Mouse (Mus musculus): Measurements from ENCODE around the gene Nexn.

Nexn gene

GRCm38 (mm10) chr3:152277912-152278311 is 11.8 kb upstream of the Nexn start:
- no peak for DNase-seq

DNA sequence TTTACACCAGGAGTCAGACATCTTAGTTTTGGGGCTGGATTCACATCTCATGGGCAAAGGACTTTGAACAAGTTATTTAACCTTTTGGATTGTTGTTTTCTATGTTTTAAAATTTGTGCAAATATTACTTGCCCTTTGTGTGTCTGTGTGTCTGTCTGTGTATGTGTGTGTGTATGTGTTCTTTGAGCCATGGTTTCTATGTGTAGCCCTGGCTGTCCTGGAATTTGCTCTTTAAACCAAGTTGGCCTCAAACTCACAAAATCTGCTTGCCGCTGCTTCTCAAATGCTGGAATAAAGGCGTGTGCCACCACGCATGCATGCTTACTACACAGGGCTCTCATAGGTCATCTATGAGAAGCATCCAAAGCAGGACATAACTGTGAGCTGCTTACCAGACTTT is 10.8 kb upstream of the Nexn start:
- DNase-seq = no peak

DNA sequence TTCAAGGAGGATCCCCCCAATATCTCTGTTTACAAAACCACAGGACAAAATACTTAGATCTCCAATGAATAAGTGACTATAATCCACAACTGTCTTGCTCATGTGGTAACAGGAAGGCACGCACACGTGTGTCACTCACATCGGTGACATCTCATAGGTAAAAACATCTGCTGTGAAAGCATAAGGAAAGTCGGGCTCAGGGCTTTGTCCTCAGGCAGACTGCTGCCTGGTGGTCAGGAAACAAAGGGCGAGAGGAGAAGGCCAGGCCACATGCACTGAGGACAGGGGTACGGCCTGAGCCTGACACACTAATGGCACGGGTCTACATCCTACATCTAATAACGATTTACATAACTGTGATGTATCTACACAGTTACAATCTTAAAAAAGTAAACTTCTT is 8.9 kb upstream of the Nexn start:
- DNase-seq = no peak

DNA sequence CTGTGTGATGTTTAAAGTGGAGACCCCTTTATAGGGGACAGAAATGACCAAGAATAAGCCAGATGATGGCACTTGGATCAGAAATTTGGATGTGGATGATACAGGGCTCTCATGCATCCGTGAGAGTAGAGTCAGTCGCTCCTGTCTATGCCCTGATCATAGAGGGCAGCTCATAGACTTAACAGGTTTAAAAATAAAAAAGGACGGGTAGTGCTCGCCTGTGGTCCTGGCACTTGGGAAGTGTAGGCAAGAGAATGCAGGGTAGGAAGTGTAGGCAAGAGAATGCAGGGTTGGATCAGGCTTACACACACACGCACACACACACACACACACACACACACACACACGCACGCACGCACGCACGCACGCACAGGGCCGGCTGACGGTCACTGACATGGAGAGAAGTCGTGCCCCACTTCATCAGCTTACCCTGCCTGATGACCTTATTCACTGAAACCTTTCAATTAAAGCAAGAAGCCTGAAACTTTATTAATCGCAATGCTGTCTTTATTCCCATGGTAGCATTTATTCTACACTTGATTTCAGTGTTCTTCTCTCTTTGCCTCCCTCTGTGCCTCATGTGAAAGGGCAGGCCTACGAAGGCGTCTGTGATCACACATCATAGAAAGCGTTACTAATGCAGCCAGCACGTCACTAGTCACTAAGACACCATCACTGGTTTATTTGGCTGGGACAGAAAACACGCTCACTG is 7.0 kb upstream of the Nexn start:
- DNase-seq = no peak

DNA sequence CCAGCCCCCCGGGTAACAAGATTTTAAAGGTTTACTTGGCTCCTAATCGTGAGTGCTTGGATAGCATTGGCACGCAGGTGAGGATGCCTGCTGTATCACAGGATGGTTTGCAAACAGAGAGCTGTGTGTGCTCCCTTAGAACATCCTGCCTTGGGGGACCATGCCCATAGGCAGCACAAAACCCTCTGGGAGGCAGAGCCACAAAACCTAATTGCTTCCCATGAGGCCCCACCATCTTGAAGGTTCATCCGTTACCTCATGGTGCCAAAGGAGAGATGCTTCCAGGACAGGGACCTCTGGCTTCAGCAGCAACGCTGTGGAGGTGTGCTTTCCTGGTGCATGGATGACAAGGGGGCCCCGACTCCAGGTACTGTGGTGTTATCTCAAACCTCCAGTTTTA is 5.7 kb upstream of the Nexn start:
- DNase-seq = no peak

DNA sequence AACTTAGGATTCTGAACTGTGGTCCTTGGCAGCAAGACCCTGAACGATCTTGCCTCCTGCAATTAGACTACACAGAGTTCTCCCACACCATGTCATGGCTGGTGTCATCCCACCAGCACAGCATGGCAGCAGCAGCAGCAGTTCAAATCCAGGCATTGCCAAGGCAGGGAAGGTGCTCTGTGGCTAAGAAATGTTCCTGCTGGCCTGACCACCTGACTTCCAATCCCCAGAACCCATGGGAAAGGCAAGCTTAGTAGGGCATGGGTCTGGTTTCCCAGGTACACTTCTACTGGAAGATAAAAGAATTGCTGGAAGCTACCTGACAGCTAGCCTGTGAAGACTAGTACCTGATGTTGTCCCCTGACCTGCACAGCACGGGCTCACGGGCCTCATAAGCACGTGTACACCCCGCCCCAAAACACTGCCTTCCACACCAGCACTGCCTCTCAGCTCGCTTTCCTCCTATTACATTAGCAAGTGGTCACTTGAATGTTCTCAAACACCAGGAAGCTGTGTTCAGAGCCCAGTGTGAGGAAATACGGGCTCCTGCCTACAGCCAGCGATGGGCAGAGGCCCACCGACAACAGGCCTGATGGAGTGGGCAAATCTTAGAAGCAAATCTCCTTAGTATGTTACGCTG is 5.0 kb upstream of the Nexn start:
- peak; percentile 54 to 65 for DNase-seq

DNA sequence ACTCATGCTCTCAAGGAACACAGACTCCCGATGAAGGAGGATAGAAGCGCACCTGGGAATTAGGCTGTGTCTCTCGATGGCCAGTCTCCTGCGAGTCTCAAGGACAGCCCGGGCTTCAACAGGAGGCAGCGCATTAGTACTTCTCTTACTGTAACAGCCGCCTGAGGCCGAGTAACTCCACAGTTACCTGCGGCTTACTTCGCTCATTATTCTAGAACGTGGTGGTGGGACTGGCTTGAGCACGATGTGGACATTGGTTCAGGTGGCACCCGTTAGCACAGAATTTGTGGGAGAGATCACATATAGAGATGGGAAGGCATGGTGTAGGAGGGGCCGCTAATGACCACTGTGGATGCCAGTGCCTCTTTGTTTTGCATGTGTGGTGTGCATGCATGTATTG is 1.9 kb upstream of the Nexn start:
- DNase-seq = no peak

- DNase-seq = peak; percentile 71 to 78
Observed at GRCm38 (mm10) chr3:152265351-152266035, 657 bp downstream of the Nexn start.

DNA sequence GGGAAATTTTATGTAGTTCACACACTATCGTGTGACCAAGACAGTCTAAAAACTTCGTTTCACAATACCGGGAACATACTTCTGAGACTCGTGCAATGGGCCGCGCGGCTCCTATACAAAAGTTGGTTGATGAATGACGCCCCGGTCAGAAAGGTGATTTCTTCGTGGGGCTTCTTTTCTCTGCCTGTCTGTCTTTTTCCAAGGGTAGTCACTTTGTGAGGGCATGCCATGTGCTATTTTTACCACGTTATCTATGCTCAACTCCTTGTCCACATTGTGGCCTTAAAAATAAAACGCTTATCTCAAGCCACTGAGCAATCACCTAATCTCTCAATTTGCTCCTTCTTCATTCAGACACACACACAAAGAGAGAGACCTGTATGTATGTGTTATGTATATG is 1.3 kb downstream of the Nexn start:
- DNase-seq = no peak

DNA sequence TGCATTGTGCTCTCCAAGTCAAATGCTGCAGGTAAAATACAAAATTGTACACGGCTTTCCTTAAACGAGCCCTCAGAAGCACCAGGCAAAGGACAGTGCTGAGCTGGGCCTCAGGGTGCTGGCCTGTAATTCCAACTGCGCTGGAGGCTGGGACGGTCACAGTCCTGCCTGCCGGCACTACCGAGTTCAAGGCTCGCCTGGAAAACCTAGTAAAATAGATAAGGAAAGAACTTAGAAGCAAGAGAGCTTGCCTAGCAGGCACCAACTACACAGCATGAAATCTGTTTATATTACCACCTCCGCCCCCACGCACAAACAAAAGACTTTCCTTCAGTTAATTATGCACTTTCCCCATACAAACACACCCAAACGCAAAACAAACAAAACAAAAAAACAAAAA is 1.8 kb downstream of the Nexn start:
- DNase-seq = no peak

- peak in 1 of 2 experiments; percentile 17 for DNase-seq
Observed at GRCm38 (mm10) chr3:152261948-152262347, 4.2 kb downstream of the Nexn start.

GRCm38 (mm10) chr3:152261436-152261835 is 4.7 kb downstream of the Nexn start:
- no peak for DNase-seq

DNA sequence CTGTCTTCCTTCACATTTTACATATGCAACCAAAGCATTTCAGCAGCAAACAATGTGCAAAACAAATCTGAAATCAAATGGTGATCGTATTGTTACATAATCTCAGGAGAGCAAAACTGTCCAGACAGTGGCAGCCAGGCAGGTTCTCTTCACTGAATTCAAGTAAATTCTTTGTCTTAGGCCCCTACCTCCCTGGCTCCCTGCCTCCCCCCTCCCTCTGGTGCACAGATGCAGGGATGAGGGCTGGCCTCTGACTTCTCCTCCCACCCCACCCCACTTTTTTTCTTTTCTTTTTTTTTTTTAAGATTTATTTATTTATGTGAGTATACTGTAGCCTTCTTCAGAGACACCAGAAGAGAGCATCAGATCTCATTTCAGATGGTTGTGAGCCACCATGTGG is 5.8 kb downstream of the Nexn start:
- no peak for DNase-seq

DNA sequence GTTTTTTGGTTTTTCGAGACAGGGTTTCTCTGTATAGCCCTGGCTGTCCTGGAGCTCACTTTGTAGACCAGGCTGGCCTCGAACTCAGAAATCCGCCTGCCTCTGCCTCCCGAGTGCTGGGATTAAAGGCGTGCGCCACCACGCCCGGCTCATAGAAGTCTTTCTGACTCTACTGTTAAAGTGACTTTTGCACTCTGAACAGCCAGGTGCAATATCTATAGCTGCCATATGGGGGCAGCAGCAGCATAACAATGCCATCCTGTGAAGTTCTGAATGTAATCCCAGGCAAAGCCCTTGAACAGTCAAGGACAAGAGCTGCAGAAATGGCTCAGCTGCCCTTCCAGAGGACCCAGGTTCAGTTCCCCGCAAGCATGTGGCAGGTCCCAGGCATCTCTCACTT is 6.7 kb downstream of the Nexn start:
- DNase-seq = peak; percentile 77 to 80

DNA sequence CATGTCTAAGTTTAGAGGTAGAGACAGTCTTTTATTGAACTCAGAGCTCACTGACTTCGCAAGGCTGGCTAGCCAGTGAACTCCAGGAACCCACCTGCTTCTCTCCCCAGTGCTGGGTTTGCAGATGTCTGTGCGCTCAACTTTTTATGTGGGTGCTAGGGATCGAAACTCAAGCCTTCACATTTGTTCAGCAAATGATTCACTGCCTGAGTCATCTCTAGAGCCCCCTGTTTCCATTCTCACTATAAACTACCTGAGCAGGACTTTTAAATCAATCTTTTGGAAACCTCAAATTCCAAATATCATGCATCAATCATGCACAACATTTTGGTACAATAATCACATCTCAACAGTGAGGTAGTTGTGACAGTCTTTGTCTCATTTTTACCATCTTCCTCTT is 8.6 kb downstream of the Nexn start:
- DNase-seq = no peak

DNA sequence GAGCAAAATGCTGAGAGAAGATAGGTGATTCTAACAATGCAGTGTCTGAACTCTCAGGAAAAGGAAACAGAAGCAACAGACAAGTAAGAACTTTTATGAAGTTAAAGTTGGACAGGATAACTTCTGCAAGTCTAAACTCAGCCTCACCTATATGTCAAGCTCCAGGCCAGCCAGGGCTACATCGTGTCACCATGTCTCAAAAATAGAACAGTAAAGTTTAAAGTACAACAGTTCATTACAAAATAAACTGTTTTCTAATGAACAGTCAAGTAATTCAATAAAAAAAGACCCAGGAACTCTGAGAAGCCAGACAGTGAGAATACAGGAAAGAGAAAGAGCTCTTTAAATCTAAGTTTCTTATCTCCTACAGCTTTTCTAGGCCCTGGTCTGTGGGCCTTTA is 15.7 kb downstream of the Nexn start:
- DNase-seq = no peak

- DNase-seq = no peak
Observed at GRCm38 (mm10) chr3:152247708-152248107, 18.4 kb downstream of the Nexn start.

- DNase-seq = no peak
Observed at GRCm38 (mm10) chr3:152245273-152245910, 20.8 kb downstream of the Nexn start.

DNA sequence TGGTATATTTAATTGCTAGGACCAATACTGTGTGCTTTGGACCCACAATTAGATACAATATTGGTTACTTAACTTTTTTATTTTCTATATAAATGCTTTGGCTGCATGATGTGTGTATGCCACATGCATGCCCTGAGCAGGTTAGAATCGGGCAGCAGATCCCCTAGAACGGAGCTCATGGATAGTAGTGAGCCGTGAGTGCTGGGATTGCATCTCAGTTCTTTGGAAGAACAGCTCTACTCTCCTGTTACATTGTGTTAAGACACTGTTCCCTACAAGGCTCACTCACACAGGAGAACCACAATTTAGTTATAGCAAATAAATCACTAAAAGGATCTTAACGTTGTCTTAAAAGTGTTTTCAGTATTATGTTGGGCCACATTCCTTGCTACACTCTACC is 22.8 kb downstream of the Nexn start:
- DNase-seq = no peak

- no peak for DNase-seq
Observed at GRCm38 (mm10) chr3:152241098-152241497, 25.1 kb downstream of the Nexn start.

- DNase-seq = no peak
Observed at GRCm38 (mm10) chr3:152239592-152239991, 26.6 kb downstream of the Nexn start.

DNA sequence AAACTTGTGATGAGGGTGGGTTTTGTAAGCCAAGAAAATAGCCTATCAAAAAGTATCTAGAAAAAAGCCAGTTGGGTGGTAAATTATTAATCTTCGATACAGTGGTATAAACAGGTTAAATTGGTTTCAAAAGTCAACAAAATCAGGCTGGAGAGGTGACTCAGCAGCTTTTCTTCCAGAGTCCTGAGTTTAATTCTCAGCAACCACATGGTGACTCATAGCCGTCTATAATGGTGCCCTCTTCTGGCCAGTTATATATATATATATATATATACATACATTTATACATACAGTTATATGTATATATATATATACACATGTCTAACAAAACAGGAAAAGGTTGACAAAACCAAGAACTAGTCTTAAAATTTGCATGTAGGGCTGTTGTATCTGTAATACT is 27.3 kb downstream of the Nexn start:
- peak in 1 of 2 experiments; percentile 31 for DNase-seq

GRCm38 (mm10) chr3:152235805-152236204 is 30.3 kb downstream of the Nexn start:
- no peak for DNase-seq

- no peak for DNase-seq
Observed at GRCm38 (mm10) chr3:152235238-152235637, 30.9 kb downstream of the Nexn start.
